Mouse (Mus musculus): ENCODE measurements at regions not wholly inside any gene's neighbourhood (a gene's known extent, or its start where the extent isn't known, plus 50 kb on each side); places are given as distances from the start of the nearest gene placed in this dataset.
A peak's percentile ranks its signal among the peaks of the same experiment; 100 is the strongest.

DNA sequence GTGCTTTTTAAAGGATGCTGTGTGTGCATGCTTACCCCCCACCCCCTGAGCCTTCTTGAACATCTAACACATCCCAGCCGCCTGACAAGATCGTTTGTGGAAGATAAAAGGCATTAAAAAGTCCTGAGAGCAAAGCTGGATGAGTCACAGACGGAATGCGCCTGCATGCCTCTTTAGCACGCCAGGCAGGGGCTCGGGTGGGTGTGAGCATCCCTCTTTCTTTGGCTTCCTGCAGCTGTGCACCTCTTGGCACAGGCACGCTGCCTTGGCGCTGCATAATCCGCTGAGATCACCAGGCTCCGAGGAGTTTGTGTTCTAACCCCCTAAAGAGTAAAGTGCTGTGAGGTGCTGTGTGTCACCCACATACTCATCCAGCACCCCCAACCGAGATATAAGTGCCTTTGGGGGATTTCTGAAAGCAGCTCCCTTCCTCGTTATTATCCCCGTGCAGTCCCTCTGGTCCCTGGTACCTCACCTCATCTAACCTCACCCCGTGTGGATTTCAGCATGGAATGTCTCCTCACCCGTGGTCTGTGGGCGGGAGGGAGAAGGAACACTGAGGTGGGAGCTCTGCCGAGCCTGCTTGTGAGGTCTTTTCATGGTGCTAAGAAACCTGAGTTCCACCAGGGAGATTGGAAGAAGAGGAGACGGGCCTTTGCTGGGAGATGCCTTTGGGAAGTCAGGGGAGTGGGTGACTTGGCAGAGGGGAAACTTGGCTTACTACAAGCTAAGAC lies 117.8 kb upstream of the Topaz1 start:
- peak; percentile 45 for DNase-seq (ENCODE audit: low spot score)

DNA sequence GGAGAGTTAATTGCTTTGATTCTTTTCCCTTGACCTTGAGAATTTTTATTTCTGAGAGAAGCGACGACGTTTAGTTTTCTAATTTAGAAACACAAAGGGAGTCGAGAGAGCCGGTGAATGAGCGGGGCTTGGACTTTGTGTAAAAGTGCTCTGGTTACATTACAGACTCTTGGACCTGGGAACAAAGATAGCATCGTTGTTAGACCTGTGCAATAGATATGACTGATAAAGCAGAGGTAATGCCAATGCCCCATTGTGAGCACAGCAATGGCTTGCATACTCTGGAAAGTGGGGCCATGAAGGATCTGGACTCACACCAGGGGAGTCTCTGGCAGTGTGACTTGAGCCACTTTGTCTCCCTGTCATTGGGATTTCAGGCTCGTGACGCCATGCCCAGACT lies 115.4 kb upstream of the Topaz1 start:
- DNase-seq (ENCODE audit: low spot score) = no peak

DNA sequence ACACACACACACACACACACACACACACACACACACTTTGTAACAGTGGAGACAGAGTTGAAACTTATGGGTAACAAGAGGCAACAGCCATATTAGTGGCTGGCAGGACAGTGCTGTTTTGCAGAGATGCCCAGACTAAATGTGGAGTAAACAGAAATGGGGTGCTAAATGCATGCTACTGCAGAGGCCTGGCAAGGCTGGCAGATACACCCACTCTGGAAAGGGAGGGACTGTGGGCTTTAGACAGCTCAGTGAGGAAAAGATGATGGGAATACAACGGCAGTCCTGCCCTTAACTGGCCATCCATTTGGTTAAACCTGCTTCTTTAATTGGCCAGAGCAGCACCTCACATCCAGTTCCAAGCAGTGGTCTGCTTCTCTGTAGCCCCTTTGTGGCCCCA lies 113.7 kb upstream of the Topaz1 start:
- no peak for DNase-seq (ENCODE audit: low spot score)

DNA sequence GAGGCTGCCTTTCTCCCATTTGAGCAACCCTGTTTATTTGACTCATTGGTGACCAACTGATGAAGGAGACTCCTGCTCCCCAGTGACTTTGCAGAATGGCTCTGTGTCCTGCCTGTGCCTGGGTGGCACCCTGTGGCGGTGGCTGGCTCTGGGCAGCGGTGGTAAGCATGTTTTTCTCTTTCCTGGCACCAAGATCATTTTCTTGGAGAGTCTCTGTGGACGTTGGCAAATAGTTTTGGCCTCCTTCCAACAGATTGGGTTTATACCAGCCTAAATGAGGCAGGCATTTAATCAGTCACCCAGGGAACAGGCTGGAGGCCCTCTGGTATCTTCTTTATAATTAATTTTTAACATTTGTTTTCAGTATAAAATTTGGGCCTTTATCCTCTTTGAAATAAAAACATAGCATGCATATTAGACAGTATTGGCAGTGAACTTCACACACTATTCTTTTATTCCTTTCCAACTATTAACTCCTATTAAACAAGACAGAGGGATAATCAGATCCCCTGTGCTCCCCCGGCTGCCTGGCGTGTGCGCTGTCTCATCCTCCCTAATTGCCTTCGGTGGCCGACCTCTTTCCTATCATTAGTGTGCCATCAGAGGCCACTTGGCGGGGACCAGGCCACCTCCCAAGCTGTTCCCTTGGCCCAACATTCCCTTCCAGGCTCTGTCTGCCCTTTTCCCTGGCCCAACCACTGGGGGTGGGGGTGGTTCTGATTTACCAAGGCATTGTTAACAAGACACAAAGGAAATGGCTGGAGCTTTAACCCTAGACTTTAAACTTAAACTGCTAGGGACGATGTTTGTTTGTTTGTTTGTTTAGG lies 111.8 kb upstream of the Topaz1 start:
- DNase-seq (ENCODE audit: low spot score) = peak; percentile 48

DNA sequence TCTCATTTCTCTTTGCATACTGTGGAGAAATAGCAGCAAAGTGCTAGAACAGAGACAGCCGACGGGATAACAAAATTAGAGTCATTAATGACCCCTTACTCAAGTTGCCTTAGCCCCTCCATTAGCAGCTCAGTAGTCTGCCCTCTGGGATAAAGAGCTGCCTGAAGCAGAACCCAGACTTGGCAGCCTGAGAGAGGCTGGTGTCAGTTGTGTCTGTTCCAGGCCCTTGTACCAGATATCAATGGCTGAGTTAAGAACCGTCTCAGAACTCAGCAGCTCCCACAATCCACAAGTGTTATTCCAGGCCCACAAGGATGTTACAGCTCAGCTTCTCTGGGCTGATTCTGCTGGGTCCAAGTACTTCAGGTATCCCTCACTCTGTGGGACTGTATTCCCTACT lies 109.6 kb upstream of the Topaz1 start:
- DNase-seq (ENCODE audit: low spot score) = no peak

DNA sequence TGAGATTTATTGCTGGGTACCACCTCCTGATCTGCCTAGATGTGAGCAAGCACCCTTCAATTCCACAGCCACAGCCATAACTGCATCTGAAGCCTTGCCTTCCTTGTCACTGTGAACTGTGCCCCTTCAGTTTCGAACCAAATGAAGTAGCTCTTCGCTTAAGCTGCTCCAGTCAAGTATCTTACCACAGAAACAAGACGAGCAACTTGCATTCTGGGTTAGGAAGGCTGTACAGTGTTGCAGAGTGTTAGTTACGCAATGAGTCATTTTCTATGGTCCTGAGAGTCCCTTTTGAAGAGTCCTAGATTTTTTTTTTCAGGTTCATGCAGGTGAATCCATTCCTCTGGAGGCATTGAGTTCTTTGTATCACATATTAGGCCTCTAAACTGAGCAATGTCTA lies 107.9 kb upstream of the Topaz1 start:
- DNase-seq (ENCODE audit: low spot score) = no peak

DNA sequence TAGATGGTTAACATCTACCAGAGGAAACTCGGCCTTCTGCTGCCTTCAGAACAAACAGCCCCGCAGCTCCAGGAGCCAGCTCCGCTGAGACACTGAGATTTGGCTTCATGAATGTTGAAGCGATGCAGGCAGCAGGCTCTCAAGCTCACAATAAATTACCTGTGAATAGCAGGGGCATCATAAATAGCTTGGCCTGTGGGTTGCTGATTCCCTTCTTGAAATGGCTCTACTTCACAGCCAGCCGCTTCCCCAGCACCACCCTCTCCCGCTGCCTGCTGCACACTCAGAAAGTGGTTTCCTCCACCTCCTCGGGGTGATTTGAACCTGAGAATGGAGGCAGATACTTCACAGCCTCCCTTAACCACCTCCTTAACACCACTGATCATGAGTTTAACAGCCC lies 104.2 kb upstream of the Topaz1 start:
- DNase-seq (ENCODE audit: low spot score) = no peak

DNA sequence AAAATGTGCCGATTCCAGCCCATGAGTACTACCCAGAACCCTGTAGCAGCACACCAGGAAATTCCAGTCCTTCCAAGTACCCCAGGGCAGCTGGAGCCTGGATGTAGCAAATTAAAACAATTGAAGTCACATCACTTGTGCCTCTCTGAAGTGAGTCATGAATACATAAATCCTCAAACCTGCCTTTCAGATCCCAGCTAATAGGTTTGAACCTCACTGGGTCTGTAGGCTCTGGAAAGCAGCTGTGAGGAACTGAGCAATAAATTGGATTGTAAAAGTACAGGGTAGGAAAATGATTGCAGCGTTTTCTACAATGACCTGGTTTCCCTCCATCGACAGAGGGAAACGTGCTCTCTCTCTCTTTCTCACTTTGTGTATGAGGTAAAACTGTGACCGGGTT lies 101.6 kb upstream of the Topaz1 start:
- no peak for DNase-seq (ENCODE audit: low spot score)

DNA sequence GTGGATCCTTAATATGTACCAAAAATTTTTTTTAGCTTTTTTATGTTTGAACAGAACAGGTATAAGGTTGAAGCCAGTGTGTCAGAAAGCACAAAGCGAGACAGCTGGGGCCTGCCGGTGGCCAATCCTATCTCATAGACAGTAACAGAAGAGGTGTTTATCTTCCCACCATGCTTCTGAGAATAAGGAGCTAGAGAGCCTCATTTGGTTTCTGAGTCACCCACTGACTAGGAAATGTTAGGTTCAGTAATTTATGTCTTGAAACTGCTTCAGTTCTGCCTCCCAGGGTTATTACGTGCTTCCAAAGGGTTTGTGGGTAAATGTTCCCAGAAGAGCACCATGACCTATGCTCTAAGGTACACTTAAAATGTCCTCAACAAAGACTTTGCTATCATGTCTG lies 96.3 kb upstream of the Topaz1 start:
- no peak for DNase-seq (ENCODE audit: low spot score)

DNA sequence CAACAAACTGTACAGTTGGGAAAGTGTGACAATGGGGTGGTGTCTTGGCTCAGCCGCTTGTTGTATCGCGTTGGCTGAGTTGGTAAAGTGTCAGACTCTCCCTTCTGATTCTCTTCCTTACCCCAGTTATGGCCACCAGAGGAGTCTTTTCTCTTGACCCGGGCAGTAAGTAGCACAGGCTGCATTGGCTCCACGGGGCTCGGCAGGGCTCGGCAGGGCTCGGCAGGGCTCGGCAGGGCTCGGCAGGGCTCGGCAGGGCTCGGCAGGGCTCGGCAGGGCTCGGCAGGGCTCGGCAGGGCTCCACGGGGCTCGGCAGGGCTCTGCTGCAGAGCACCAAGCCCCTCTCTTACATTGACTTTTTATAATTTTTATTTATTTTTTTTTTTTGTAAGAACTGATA lies 91.6 kb upstream of the Topaz1 start:
- no peak for DNase-seq (ENCODE audit: low spot score)

DNA sequence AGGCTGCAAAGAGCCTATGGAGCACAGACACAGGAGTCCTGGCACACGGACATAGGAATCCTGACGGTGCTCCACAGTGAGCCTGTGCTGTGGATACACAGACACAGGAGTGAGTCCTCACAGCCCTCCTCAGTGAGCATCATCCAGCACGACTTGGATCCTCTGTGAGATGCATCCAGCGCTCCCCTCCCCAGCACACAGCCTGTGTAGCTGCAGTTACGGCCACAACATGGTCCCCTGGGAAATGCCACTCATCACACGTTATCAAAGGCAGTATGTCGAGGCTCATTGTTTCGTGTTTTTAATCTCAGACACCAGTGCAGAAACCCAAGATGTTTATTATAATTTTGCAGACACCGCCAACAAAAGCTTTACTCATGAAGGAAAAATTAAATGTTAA lies 87.1 kb upstream of the Topaz1 start:
- DNase-seq (ENCODE audit: low spot score) = no peak

DNA sequence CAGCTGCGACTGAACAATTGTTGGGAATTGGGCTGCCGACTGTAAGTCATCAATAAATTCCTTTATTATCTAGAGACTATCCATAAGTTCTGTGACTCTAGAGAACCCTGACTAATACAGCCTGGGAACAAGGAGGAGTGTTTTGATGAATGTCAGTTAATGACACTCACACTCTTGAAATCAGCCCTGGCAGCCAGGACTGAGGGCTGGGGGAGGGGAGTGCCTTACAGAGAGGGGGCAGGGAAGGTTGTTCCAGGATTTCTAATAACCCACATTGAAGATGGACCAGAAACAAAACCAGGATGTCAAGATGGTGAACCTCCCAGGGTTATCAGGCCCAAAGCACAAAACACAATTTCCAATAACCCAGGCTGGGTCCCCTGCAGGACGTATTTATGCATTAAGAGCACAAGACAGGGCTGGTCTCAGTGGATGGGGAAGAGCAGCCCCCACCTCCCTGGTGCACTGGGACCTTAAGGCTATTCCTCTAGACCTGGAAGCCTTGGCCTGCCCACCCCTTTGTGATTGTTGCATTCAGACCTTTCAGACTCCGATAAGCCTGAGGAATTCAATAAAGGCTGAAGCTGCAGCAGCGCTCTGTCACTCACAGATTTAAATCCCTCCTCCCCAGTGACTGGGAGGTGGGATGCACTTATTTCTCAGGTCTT lies 80.0 kb upstream of the Topaz1 start:
- DNase-seq (ENCODE audit: low spot score) = no peak

DNA sequence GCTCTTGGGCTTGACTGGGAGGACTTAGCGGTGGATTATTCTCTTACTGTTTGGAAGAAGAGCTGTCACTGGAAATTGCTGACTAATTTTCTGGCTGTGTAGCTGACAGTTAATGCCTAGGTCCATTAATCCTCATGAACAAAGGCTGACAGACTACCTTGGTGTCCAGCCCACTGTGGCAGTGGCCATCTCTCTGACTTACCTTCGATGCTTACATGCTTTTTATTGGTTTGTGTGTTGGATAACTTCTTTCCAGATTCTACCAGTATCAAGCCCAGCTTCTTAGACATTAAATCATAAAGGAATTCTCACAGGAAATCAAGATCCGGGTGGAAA lies 79.5 kb upstream of the Topaz1 start:
- no peak for DNase-seq (ENCODE audit: low spot score)

DNA sequence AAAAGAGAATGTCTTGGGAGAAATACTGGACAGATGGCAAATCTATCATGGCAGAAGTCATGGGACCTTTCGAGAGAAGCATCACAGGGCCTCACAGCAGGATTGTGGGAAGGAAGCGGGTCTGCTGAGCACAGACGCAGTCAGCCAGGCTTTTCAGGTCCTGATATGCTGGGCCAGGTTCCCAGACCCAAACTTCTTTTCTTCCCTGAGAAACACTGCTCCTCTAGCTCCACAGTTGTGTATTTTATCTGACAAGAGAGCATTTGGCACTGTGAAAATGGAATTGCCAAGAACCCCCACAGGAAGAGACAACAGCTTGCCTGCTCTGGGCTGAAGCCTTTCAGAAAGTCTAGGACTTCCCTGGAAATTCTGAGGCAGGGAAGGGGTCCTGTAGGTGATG lies 73.4 kb upstream of the Topaz1 start:
- DNase-seq (ENCODE audit: low spot score) = no peak

DNA sequence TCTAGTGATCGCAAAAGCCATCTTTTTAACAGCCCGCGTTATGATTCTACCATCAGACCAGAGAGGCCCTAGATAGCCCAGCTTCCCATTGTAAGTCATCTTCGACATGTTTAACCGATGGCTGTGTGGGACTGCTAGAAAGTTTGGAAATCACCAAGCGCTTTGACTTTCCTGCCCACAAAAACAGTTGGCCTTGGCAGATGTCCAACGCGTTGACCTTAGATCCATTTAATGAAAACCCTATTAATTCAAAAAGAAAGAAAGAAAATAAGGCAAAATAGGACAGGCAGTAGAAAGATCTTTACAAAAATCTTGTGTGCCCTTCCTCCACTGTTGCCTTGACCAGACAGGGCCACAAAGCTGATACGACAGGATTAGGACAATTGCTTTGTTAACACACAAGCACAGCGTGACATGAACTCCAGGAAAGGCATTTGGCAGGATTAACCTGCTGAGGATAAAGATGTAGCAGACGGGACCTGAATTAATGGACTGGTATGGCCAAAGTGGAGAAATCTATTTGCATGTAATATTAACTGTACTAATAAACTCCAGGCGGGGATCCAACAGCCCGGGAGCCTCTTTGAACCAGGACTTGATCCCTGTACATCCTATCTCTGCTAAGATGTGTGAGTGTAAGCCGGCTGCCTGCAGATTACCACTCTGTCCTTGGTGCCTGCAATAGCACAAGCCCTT lies 69.0 kb upstream of the Topaz1 start:
- no peak for DNase-seq (ENCODE audit: low spot score)

DNA sequence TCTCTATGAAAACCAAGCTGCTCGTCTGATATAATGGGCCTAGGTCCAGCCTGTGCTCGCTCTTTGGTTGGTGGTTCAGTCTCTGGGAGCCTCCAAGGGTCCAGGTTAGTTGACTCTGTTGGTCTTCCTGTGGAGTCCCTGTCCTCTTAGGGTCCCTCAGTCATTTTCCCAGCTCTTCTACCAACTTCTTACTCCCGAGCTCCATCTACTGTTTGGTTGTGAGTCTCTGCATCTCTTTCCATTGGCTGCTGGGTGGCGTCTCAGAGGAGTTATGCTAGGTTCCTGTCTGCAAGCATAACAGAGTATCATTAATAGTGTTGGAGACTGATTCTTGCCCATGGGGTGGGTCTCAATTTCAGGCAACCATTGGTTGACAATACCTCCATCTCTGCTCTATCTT lies 60.0 kb upstream of the Topaz1 start:
- peak; percentile 57 for DNase-seq (ENCODE audit: low spot score)

DNA sequence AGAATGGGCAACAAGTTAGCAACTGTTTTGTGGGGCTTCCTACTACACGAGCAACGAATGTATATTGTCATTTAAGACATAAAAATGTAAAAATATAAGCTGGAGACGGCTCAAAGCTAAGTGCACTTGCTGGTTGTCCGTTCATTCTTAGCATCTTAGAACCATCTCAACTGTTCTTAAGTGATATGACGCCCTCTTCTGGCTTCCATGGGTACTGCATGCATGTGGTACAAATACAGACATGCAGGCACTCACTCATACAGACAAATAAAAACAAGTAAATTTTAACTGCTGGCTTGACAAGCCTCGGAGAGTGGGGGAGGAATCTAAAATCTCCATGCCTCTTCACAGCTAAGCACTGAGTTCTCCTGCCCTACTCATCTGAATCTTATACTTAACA lies 55.3 kb upstream of the Topaz1 start:
- peak; percentile 56 for DNase-seq (ENCODE audit: low spot score)

DNA sequence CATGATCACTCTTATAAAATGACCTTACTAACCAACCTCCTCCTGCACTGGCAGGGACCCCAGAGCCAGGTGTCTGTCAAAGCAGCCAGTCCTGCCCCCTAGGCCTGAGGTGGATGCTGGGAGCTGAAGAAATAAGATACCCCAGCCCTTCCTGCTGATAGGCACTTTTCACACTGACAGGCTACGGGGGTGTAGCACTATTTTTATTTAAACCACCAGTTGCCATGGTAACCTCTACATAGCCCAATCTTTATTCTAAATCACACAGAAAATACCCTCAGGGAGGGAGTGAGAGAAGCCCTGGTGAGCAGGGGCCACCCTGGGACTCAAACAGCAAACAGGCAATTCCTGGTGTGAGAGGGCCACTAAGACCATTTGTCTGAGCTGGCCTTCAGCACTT lies 51.4 kb upstream of the Topaz1 start:
- no peak for DNase-seq (ENCODE audit: low spot score)

Measured in layer of hippocampus, adult 11-12 months (tissue).